Mouse (Mus musculus): ENCODE measurements at regions not wholly inside any gene's neighbourhood (a gene's known extent, or its start where the extent isn't known, plus 50 kb on each side); places are given as distances from the start of the nearest gene placed in this dataset.

- Histone ChIP-seq H3K27ac (no peak overlapping the region), H3K4me3 (no peak overlapping the region)
- TF ChIP-seq CTCF (conservative IDR thresholded peaks at IDR 0.05), result no peak
- no peak for DNase-seq (ENCODE audit: low spot score in 2 of 2)
These were observed 840.6 kb downstream of the Cdh9 start for GRCm38 (mm10) chr15:17569205-17569604.

GRCm38 (mm10) chr15:17588617-17589016 is 860.1 kb downstream of the Cdh9 start:
- TF ChIP-seq CTCF (conservative IDR thresholded peaks at IDR 0.05), result no peak
- DNase-seq (ENCODE audit: low spot score in 2 of 2), result no peak
- H3K4me3 ChIP-seq, result no peak overlapping the region
- H3K27ac ChIP-seq, result no peak overlapping the region

GRCm38 (mm10) chr15:17604402-17604801 is 875.8 kb downstream of the Cdh9 start:
- DNase-seq (ENCODE audit: low spot score in 2 of 2), result peak in 1 of 2 experiments; percentile 15
- Histone ChIP-seq H3K27ac (no peak overlapping the region), H3K4me3 (no peak overlapping the region)
- TF ChIP-seq CTCF (conservative IDR thresholded peaks at IDR 0.05), result peak; percentile 73

GRCm38 (mm10) chr15:17614945-17615344 is 886.4 kb downstream of the Cdh9 start:
- no peak for TF ChIP-seq CTCF (conservative IDR thresholded peaks at IDR 0.05)
- no peak for DNase-seq (ENCODE audit: low spot score in 2 of 2)
- no peak overlapping the region for H3K4me3 ChIP-seq
- H3K27ac ChIP-seq, result no peak overlapping the region

GRCm38 (mm10) chr15:17641218-17641617 is 912.7 kb downstream of the Cdh9 start:
- TF ChIP-seq CTCF (conservative IDR thresholded peaks at IDR 0.05), result no peak
- Histone ChIP-seq H3K4me3 (no peak overlapping the region), H3K27ac (no peak overlapping the region)
- DNase-seq (ENCODE audit: low spot score in 2 of 2), result no peak

Small RNAs in the stretch of these regions (microRNA-seq; reads per million reads assigned to microRNA genes)
- gene Gm22032, result 0 reads per million in 2 experiments

All from layer of hippocampus, adult 2 months (tissue).